Mouse (Mus musculus) liver, embryonic 14.5 days (tissue): ENCODE measurements around the gene Slc7a8.

Source experiments
- CTCF ChIP-seq: IDR thresholded peaks from 2 replicates; pipeline ENCODE4 v1.5.1; 2016; ENCODE audit warnings: antibody characterized with exemption, low read depth, control low read depth
- EP300 ChIP-seq: IDR thresholded peaks from 2 replicates; pipeline ENCODE4 v1.6.1; 2016; ENCODE audit warnings: antibody characterized with exemption, low read depth

DNA sequence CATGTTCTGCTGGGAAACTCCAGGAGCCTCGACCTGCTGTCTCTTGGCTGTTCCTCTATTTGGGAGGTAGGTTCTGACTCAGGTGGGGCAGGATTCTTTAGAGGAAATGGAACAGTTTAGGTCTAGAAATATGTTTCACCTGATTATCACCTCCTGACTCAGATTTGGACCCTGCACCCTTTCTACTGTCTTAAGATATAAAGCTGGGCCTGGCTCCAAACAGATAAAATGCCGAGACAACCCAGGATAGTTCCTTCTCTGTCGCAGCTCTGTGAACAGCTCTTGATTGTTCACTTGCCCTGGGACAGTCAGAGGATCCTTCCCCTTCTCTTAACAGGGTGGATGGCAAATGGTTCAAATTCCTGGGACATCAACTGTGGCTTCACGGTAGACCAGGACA is 46.5 kb downstream of the Slc7a8 start:
- TF ChIP-seq CTCF = no peak
- no peak for TF ChIP-seq EP300
